Mouse (Mus musculus) ES-Bruce4 (cell line): ENCODE measurements around the gene Cln5.

Experiments used
- CTCF ChIP-seq: IDR thresholded peaks from one replicate; pipeline ENCODE4 v1.8.1; 2011; ENCODE audit warnings: low read depth, low read length
- EP300 ChIP-seq: IDR thresholded peaks from 2 replicates; pipeline ENCODE4 v1.6.1; 2011; ENCODE audit warnings: low read depth, low read length; ENCODE audit not compliant: insufficient read depth
- POLR2A ChIP-seq: IDR thresholded peaks from one replicate; pipeline ENCODE4 v1.8.1; 2011; ENCODE audit warnings: low read length; ENCODE audit not compliant: insufficient read depth

DNA sequence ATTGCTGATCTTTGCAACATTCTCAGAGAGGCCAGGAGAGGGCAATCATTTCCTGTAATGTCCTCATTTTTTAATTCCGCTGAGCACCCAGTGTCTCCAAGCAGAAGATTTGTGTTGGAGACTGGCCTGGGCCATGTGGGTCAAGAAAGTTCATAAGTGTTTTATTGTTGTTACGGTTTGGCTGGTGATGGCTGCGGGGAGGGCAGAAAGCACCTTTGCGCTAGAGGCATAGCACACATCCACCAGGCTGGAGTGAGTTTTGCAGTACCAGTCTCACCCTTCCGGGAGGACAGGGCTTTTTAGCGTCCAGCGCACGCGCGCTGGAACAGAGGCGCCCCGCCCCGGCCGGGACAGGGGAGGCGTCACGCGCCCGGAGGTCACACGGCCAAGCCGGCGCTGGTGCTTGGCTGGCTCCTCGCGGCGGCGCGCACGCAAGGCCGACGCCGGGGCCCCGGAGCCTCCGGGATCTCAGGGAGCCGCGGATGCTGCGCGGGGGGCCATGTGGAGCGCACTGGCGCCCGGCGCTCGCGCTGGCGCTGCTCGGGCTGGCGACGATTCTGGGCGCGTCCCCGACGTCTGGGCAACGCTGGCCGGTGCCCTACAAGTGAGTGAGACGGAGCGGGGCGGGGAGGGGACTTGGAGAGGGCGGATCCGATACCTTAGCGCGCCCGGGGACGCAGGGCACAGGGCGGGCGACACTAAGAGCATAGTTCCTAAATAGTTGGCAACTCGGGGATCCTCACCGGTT lies at the start of gene Cln5:
- TF ChIP-seq EP300 (0 out of 2 replicates have a peak, but pooled peaks have one; percentile 18), CTCF (no peak), POLR2A (peak; percentile 91)
